Mouse (Mus musculus) mouse embryonic stem cell (cell line): ENCODE results near the gene Klf17.

ENCODE experiments used
- in situ Hi-C, 2 experiments: fragments of 300-500 bp; cut with MboI; formaldehyde crosslinking; loops; 1 replicate in 1 of 2; 3 replicates in 1 of 2; pipeline ENCODE4 v1.14.3; 2019 to 2020; ENCODE audit warnings: low sequenced_read_pairs in 2 of 2, low pct_unique_long_range_greater_than_20kb in 1 of 2, mixed read lengths in 1 of 2; ENCODE audit not compliant: unreplicated experiment in 1 of 2

Gene Klf17

GRCm38 (mm10) chr4:117708780-117709550, 56.5 kb downstream of the Klf17 start:
- in situ Hi-C loops: loop anchor here in 1 of 2 experiments (25.0 kb wide), 1 partner anchor 628 kb away; no protein-coding TSS in a partner anchor
